Mouse (Mus musculus) intestine, embryonic 14.5 days (tissue): ENCODE measurements around the gene Nvl. TPM values are rescaled to one million over a fixed set of nuclear protein-coding genes. Genes with fewer than 3 reads are reported as not detected.

ENCODE experiments used
- ATAC-seq: fragments of 200-750 bp; cut with Nextera tagmentation; replicated peaks from 2 replicates; pipeline ENCODE4 v1.8.0; 2017; ENCODE audit warnings: low read depth, moderate number of reproducible peaks, moderate TSS enrichment, moderate library complexity; ENCODE audit not compliant: low FRiP score, low TSS enrichment
- DNase-seq: peaks from one replicate; pipeline ENCODE4 v3.0.0-alpha.2; 2018; ENCODE audit warnings: low spot score
- H3K27ac ChIP-seq: fragments of 300-500 bp; sonication (generic); 2 replicates; pipeline ENCODE4 v1.5.1; 2014; ENCODE audit warnings: low read depth, mild to moderate bottlenecking, control low read depth
- H3K27me3 ChIP-seq: fragments of 300-500 bp; sonication (generic); replicated peaks from 2 replicates; pipeline ENCODE4 v1.6.1; 2014; ENCODE audit warnings: low read length, control low read depth; ENCODE audit not compliant: control insufficient read depth, insufficient read depth
- H3K36me3 ChIP-seq: fragments of 300-500 bp; sonication (generic); 2 replicates; pipeline ENCODE4 v1.6.1; 2014; ENCODE audit warnings: low read length, control low read depth; ENCODE audit not compliant: control insufficient read depth, insufficient read depth
- H3K4me1 ChIP-seq: fragments of 300-500 bp; sonication (generic); replicated peaks from 2 replicates; pipeline ENCODE4 v1.6.1; 2014; ENCODE audit warnings: low read length, control low read depth, mixed read lengths; ENCODE audit not compliant: control insufficient read depth, insufficient read depth
- H3K4me2 ChIP-seq: fragments of 300-500 bp; sonication (generic); 2 replicates; pipeline ENCODE4 v1.6.1; 2014; ENCODE audit warnings: low read length
- H3K4me3 ChIP-seq: fragments of 300-500 bp; sonication (generic); 2 replicates; pipeline ENCODE4 v1.5.1; 2014; ENCODE audit warnings: low read depth, low read length, control low read depth, mixed read lengths
- H3K9ac ChIP-seq: fragments of 300-500 bp; sonication (generic); 2 replicates; pipeline ENCODE4 v1.6.1; 2014; ENCODE audit warnings: mild to moderate bottlenecking, low read length
- H3K9me3 ChIP-seq: fragments of 300-500 bp; sonication (generic); 2 replicates; pipeline ENCODE4 v1.6.1; 2016; ENCODE audit warnings: low read length, control low read depth; ENCODE audit not compliant: control insufficient read depth
- WGBS: fragments of 180-500 bp; shearing (Covaris S2); extraction: QIAGEN DNeasy Blood & Tissue Kit; methylation state at CpG from one replicate; pipeline ENCODE4 v1.1.7; 2014; 5-methylcytosine and 5-hydroxymethylcytosine counted together
- polyA plus RNA-seq: library from polyadenylated mRNA; unstranded; fragments of >200 nt; fragmentation: Nextera tagmentation; extraction: Ambion mirVana; gene quantifications from 2 replicates; pipeline ENCODE4 v1.2.1, GENCODE M21; 2014

Gene Nvl
- polyA plus RNA-seq, 1 experiment from 2014 or later: 35.3 TPM

GRCm38 (mm10) chr1:181061784-181062485, 82.1 kb downstream of the Nvl start:
- no peaks in the 10 kb centered on the region for H3K9me3 ChIP-seq
- ATAC-seq (no peak), DNase-seq (no peak)
- H3K9ac ChIP-seq: no peak overlapping the region
- no peak overlapping the region for H3K27ac ChIP-seq
- H3K4me3 ChIP-seq: no peak overlapping the region
- 67% methylated on average over 3 of the region's 3 CpGs for WGBS
- H3K27me3 ChIP-seq: no peaks in the 10 kb centered on the region
- no peaks in the 10 kb centered on the region for H3K4me1 ChIP-seq
- H3K4me2 ChIP-seq: no peak overlapping the region
- no peaks in the 10 kb centered on the region for H3K36me3 ChIP-seq

GRCm38 (mm10) chr1:181052898-181053297, 91.1 kb downstream of the Nvl start:
- no peaks in the 10 kb centered on the region for H3K4me1 ChIP-seq
- no peak overlapping the region for H3K4me2 ChIP-seq
- H3K9me3 ChIP-seq: no peaks in the 10 kb centered on the region
- H3K27ac ChIP-seq: no peak overlapping the region
- H3K9ac ChIP-seq: no peak overlapping the region
- WGBS: 76% methylated on average over 4 of the region's 4 CpGs
- H3K36me3 ChIP-seq: no peaks in the 10 kb centered on the region
- no peaks in the 10 kb centered on the region for H3K27me3 ChIP-seq
- DNase-seq (no peak), ATAC-seq (no peak)
- H3K4me3 ChIP-seq: no peak overlapping the region

DNA sequence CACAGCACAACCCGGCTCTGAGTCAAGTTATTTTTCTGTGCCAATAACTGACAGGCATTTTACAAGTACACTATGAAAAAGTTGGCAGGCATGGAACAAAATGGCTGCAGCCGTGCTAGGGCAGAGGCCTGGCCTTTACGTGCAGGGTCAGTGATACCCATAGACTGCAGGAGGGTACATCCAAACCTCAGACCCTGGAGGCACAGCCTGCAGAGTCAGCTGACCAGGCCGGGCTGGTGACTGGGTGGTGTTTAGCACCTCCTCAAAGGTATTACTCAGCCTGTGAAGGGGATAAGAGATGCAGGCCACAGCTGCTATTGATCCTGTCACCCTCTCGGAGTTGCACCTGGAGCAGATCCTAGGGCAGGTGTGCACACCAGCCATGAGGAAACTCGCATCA, 93.1 kb downstream of the Nvl start, which contains the start of gene 9130409I23Rik:
TSS of gene 9130409I23Rik (plus strand) at position 301 of the 400 bp plus-strand sequence.
- 82% methylated on average over 6 of the region's 6 CpGs for WGBS
- no peak within 1 kb of the TSS for H3K9ac ChIP-seq
- H3K4me1 ChIP-seq: no peaks in the 10 kb centered on the region
- no peak for ATAC-seq
- no peaks in the 10 kb centered on the region for H3K9me3 ChIP-seq
- no peak for DNase-seq
- H3K4me2 ChIP-seq: no peak within 1 kb of the TSS
- no peaks in the 10 kb centered on the region for H3K36me3 ChIP-seq
- H3K27ac ChIP-seq: no peak within 1 kb of the TSS
- H3K27me3 ChIP-seq: no peaks in the 10 kb centered on the region
- no peak within 1 kb of the TSS for H3K4me3 ChIP-seq

GRCm38 (mm10) chr1:181049328-181049842, 94.6 kb downstream of the Nvl start:
- H3K9ac ChIP-seq: no peak overlapping the region
- no peaks in the 10 kb centered on the region for H3K27me3 ChIP-seq
- H3K4me2 ChIP-seq: no peak overlapping the region
- no peaks in the 10 kb centered on the region for H3K36me3 ChIP-seq
- H3K4me3 ChIP-seq: no peak overlapping the region
- no peak overlapping the region for H3K27ac ChIP-seq
- H3K4me1 ChIP-seq: no peaks in the 10 kb centered on the region
- no peaks in the 10 kb centered on the region for H3K9me3 ChIP-seq
- ATAC-seq (no peak), DNase-seq (no peak)

GRCm38 (mm10) chr1:181047520-181047919, 96.5 kb downstream of the Nvl start:
- Histone ChIP-seq H3K4me2 (no peak overlapping the region), H3K4me1 (no peaks in the 10 kb centered on the region), H3K9me3 (no peaks in the 10 kb centered on the region), H3K36me3 (no peaks in the 10 kb centered on the region), H3K27ac (no peak overlapping the region), H3K4me3 (no peak overlapping the region), H3K9ac (no peak overlapping the region), H3K27me3 (no peaks in the 10 kb centered on the region)
- no peak for ATAC-seq
- 66% methylated on average over 1 of the region's 1 CpGs for WGBS
- no peak for DNase-seq

DNA sequence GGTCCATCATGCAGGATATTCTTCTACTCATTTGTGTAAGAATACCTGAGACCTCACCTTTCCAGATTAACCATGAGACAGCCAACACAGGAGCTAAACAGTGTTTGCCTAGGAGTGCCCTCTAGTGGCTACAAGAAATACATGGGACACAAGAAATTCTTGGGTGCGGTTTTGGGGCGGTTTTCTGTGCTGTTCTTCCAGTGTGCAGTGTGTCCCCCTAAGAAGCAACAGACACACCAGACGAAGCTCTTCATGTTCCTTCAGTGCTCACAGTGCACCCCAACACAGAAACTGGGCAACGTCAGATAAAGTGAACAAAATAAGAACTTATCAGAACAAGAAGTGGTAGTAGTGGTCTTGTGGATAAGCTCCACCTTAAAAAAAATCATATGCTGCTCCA, 104.4 kb downstream of the Nvl start:
- no peaks in the 10 kb centered on the region for H3K9me3 ChIP-seq
- H3K36me3 ChIP-seq: no peaks in the 10 kb centered on the region
- 16% methylated on average over 4 of the region's 4 CpGs for WGBS
- no peak overlapping the region for H3K27ac ChIP-seq
- H3K9ac ChIP-seq: no peak overlapping the region
- H3K4me1 ChIP-seq: no peaks in the 10 kb centered on the region
- ATAC-seq (no peak), DNase-seq (peak; percentile 65)
- no peak overlapping the region for H3K4me2 ChIP-seq
- H3K4me3 ChIP-seq: no peak overlapping the region
- H3K27me3 ChIP-seq: no peaks in the 10 kb centered on the region

DNA sequence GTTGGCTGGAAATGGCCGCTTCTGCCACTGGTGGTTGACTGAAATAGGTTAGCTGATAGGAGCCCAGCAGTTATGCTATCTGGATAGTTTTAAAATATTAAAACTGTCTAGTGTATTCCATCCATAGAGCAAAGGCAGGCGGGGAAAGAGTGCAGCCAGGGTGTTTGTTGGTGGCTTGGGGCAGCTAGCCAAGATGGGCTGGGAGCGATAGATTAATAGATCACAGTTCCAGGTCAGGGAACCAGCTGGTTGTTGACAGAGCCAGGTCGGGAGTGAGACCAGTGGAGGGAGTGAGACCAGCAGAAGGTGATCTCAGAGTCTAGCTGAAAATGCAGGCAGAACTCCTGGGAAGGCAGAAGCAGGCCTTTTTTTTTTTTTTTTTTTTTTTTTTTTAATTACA, 106.4 kb downstream of the Nvl start:
- H3K9me3 ChIP-seq: no peaks in the 10 kb centered on the region
- H3K27ac ChIP-seq: no peak overlapping the region
- no peak overlapping the region for H3K4me3 ChIP-seq
- H3K4me1 ChIP-seq: no peaks in the 10 kb centered on the region
- H3K4me2 ChIP-seq: no peak overlapping the region
- WGBS: 69% methylated on average over 4 of the region's 4 CpGs
- ATAC-seq (no peak), DNase-seq (no peak)
- H3K9ac ChIP-seq: no peak overlapping the region
- H3K27me3 ChIP-seq: no peaks in the 10 kb centered on the region
- no peaks in the 10 kb centered on the region for H3K36me3 ChIP-seq
